Mouse (Mus musculus) forebrain, embryonic 13.5 days (tissue): ENCODE data around the gene Atp6ap1l. TPM values are rescaled to one million over a fixed set of nuclear protein-coding genes. Genes with fewer than 3 reads are reported as not detected.
"Not testable (repeated sequence)": the region's sequence is repeated elsewhere in the genome, so short reads cannot be mapped to it uniquely, and the experiment has no call there.

Source experiments
- ATAC-seq: fragments of 200-750 bp; cut with Nextera tagmentation; 2 replicates; pipeline ENCODE4 v1.8.0; 2017
- H3K27ac ChIP-seq: fragments of 300-500 bp; sonication (generic); 2 replicates; pipeline ENCODE4 v1.5.1; 2015; ENCODE audit warnings: inconsistent platforms, mild to moderate bottlenecking, moderate library complexity
- H3K27me3 ChIP-seq: fragments of 300-500 bp; sonication (generic); 2 replicates; pipeline ENCODE4 v1.6.1; 2015; ENCODE audit warnings: mild to moderate bottlenecking, inconsistent platforms
- H3K36me3 ChIP-seq: fragments of 300-500 bp; sonication (generic); 2 replicates; pipeline ENCODE4 v1.6.1; 2015; ENCODE audit warnings: mild to moderate bottlenecking, inconsistent platforms; ENCODE audit not compliant: poor library complexity, severe bottlenecking
- H3K4me1 ChIP-seq: fragments of 300-500 bp; sonication (generic); 2 replicates; pipeline ENCODE4 v1.6.1; 2015; ENCODE audit warnings: inconsistent platforms
- H3K4me2 ChIP-seq: fragments of 300-500 bp; sonication (generic); 2 replicates; pipeline ENCODE4 v1.6.1; 2015; ENCODE audit warnings: inconsistent platforms, mild to moderate bottlenecking, moderate library complexity
- H3K4me3 ChIP-seq: fragments of 300-500 bp; sonication (generic); 2 replicates; pipeline ENCODE4 v1.5.1; 2015; ENCODE audit warnings: mild to moderate bottlenecking, inconsistent platforms
- H3K9ac ChIP-seq: fragments of 300-500 bp; sonication (generic); 2 replicates; pipeline ENCODE4 v1.6.1; 2015; ENCODE audit warnings: mild to moderate bottlenecking, inconsistent platforms
- H3K9me3 ChIP-seq: fragments of 300-500 bp; sonication (generic); replicated peaks from 2 replicates; pipeline ENCODE4 v1.6.1; 2016; ENCODE audit warnings: inconsistent platforms
- WGBS: fragments of 180-500 bp; shearing (Covaris S2); methylation state at CpG from one replicate; pipeline ENCODE4 v1.1.7; 2015; 5-methylcytosine and 5-hydroxymethylcytosine counted together
- polyA plus RNA-seq: library from polyadenylated mRNA; unstranded; fragments of >200 nt; fragmentation: Nextera tagmentation; extraction: Ambion mirVana; gene quantifications from 2 replicates; pipeline ENCODE4 v1.2.1, GENCODE M21; 2015

Atp6ap1l gene
- 1.5 and 2.6 TPM in 2 replicates for polyA plus RNA-seq

DNA sequence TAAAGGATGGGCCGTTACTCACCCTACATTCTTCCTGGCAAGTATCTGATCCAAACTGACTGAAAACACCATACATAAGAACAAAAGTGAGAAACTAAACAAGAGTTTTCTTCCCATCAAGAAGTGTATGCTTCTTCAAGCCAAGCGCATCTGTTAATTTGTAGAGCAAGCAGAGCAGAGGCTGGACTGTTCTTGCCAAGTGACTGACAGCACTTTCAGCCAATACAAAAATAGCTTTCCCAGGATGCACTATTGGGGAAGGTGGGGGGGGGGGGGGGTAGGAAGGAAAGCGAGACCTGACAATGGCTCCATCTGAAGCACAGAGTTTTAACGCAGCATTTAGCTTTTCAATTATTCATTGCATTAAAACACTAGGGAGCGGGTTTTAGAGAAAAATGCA lies at the start of gene Atp6ap1l:
Gene Atp6ap1l, minus strand, starts transcription at position 180 of the 400 bp plus-strand sequence.
- no peak for ATAC-seq
- H3K4me1 ChIP-seq: no peaks in the 10 kb centered on the region
- no peaks in the 10 kb centered on the region for H3K36me3 ChIP-seq
- H3K9ac ChIP-seq: no peak within 1 kb of the TSS
- H3K4me2 ChIP-seq: no peak within 1 kb of the TSS
- H3K27ac ChIP-seq: no peak within 1 kb of the TSS
- no peak within 1 kb of the TSS for H3K4me3 ChIP-seq
- WGBS: 82% methylated on average over 5 of the region's 5 CpGs
- no peaks in the 10 kb centered on the region for H3K27me3 ChIP-seq
- no peaks in the 10 kb centered on the region for H3K9me3 ChIP-seq

DNA sequence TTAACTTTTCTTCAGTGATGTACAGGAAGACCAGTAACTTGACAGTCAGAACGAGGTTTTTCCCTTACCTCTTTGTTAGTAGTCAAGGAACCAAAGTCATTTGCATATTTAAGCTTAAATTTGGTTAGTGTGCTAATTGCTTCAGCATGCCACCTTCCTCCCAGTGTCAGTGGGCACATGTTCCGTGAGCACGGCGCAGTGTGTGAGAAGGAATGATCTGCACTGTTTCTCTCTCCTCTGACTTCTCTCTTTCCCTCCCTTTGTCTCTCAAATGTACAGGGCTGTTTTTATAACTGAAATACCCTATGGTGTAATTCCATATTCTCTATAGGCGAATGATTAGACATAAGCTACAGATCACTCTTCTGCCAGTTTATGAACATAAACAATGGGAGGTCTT lies 34.4 kb upstream of the Atp6ap1l start:
- H3K9ac ChIP-seq: no peak overlapping the region
- 77% methylated on average over 5 of the region's 5 CpGs for WGBS
- H3K4me3 ChIP-seq: no peak overlapping the region
- H3K9me3 ChIP-seq: no peaks in the 10 kb centered on the region
- no peak overlapping the region for H3K4me2 ChIP-seq
- H3K27ac ChIP-seq: no peak overlapping the region
- no peak for ATAC-seq
- H3K27me3 ChIP-seq: no peaks in the 10 kb centered on the region
- no peaks in the 10 kb centered on the region for H3K4me1 ChIP-seq
- H3K36me3 ChIP-seq: no peaks in the 10 kb centered on the region

DNA sequence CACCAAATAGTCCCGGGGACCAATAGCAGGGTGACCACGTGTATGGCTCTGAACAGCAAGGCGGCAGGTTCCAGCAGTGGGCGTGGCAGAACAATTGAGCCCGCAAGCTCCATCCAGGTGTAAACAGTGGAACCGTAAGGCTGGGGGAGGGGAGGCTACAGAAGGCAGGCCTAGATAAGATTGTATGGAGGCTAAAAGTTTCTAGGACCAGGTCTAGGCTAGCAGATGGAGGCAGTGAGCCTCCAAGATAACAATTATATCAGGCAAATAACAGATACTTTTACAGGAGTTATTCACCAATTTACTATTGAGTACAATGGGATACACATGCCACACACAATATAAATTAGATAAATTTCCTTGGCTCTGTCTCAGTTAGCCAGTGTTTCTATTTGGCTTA lies 34.0 kb upstream of the Atp6ap1l start:
- WGBS: 63% methylated on average over 6 of the region's 6 CpGs
- H3K27me3 ChIP-seq: no peaks in the 10 kb centered on the region
- H3K4me1 ChIP-seq: no peaks in the 10 kb centered on the region
- H3K4me3 ChIP-seq: no peak overlapping the region
- no peaks in the 10 kb centered on the region for H3K9me3 ChIP-seq
- H3K9ac ChIP-seq: no peak overlapping the region
- no peaks in the 10 kb centered on the region for H3K36me3 ChIP-seq
- H3K27ac ChIP-seq: no peak overlapping the region
- no peak for ATAC-seq
- no peak overlapping the region for H3K4me2 ChIP-seq

DNA sequence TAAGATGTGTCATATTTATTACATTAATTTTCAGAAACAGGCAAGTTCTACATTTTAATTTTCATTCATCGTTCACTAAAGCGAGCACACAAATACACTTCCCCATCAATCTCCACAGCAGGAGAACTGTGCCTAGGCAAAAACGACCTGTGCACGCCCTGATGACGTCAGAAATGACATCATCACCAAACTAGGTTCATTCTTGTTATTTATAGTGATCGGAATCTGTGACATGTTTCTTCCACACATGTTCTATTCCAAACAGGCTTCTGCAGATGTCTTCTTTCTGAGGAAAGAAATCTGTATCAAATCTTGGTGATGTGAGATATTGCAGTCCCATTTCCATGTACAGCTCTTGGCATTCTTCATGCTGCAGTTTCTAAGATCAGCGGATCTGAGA lies 30.7 kb upstream of the Atp6ap1l start:
- Histone ChIP-seq H3K9ac (no peak overlapping the region), H3K4me2 (no peak overlapping the region), H3K27me3 (no peaks in the 10 kb centered on the region), H3K9me3 (no peaks in the 10 kb centered on the region), H3K36me3 (no peaks in the 10 kb centered on the region), H3K4me3 (no peak overlapping the region), H3K4me1 (no peaks in the 10 kb centered on the region), H3K27ac (no peak overlapping the region)
- no peak for ATAC-seq
- 83% methylated on average over 7 of the region's 7 CpGs for WGBS

DNA sequence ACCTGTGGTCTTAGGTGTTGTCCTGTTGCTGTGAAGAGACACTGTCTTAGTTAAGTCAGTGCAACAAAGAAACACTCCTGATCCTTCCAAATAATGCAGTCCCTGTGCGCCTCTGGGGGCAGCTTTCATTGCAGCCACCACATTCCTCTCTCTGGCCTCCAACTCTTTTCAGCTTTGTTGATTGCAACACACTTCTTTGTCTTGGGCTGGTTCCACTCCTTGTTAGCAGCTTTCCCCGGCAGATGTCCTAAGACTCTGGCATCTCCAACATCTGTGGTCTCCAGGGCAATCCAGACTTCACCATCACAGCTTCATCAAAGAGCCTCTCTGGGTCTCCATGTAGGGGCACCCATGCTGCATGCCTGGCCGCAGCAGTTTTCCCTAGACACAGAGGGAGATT lies 28.1 kb upstream of the Atp6ap1l start:
- Histone ChIP-seq H3K4me3 (no peak overlapping the region), H3K36me3 (peaks cover 12% of the 10 kb centered on the region), H3K4me2 (no peak overlapping the region), H3K9ac (no peak overlapping the region), H3K27ac (no peak overlapping the region), H3K27me3 (no peaks in the 10 kb centered on the region), H3K4me1 (no peaks in the 10 kb centered on the region), H3K9me3 (no peaks in the 10 kb centered on the region)
- WGBS: 42% methylated on average over 3 of the region's 3 CpGs
- ATAC-seq: no peak

DNA sequence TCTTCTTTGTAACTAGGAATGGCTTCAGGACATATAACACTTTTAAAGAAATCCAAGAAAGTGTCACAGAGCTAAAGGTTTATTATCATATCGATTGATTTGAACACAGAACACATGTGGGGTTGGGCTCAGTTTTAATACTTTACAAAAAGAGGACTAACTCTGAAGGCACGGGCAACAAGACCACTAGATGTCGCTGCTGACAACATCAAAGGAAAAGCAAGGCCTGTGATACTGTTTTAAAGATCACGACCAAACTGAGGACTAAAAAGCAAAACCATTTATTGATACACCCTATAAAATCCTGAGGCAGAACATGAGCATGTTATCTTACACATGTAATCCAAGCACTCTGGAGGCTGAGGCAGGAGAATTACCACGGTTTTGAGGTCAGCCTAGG lies 24.7 kb upstream of the Atp6ap1l start:
- Histone ChIP-seq H3K9me3 (no peaks in the 10 kb centered on the region), H3K4me2 (no peak overlapping the region), H3K27me3 (no peaks in the 10 kb centered on the region), H3K4me3 (no peak overlapping the region), H3K27ac (no peak overlapping the region), H3K4me1 (0 out of 2 replicates have a peak, but pooled peaks cover 3% of the 10 kb centered on the region), H3K36me3 (peaks cover 42% of the 10 kb centered on the region), H3K9ac (no peak overlapping the region)
- WGBS: 23% methylated on average over 5 of the region's 5 CpGs
- ATAC-seq: peak; percentile 55

DNA sequence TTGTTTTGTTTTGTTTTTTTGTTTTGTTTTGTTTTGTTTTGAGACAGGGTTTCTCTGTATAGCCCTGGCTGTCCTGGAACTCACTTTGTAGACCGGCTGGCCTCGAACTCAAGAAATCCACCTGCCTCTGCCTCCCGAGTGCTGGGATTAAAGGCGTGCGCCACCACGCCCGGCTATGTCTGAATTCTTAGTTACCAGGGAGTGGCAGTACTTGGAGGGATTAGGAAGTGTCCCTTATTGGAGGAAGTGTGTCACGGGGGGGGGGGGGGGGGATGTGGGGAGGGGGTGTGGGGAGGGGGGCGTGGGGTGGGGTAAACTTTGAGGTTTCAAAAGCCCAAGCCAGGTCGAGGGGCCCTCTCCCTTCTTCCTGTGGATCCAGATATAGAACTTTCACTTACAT lies 23.1 kb upstream of the Atp6ap1l start:
- H3K36me3 ChIP-seq: peaks cover 45% of the 10 kb centered on the region
- 92% methylated on average over 9 of the region's 10 CpGs for WGBS
- not testable (repeated sequence) for H3K9ac ChIP-seq, H3K27ac ChIP-seq, H3K4me3 ChIP-seq, ATAC-seq, H3K27me3 ChIP-seq, H3K4me2 ChIP-seq, H3K9me3 ChIP-seq
- peaks cover 12% of the 10 kb centered on the region for H3K4me1 ChIP-seq

DNA sequence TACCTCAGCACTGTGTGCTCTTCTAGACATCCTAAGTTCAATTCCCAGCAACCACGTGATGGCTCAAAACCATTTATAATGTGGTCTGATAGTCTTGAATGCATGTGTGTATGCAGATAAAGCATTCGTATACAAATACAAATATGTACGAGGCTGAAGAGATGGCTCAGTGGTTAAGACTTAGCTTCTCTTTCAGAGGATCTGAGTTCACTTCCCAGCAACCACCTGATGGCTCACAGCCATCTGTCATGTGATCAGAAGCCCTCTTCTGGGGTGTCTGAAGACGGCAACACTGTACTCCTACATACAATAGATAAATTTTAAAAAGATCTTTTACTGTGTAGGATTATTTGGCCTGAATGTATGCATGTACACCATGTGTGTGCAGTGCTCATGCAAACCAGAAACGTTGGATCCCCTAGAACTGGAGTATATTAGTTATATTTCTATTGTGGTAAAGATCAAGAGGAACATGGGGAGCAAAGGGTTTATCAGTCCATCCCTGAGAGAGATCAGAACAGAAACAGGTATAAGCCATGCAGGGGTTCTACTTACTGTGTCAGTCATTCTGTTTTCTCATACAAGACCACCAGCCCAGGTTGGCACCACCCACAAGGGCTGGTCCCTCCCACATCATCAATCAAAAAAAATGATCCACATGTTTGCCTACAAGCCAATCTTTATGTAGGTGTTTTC lies 21.9 kb upstream of the Atp6ap1l start:
- Histone ChIP-seq H3K4me2 (no peak overlapping the region), H3K27ac (no peak overlapping the region), H3K4me3 (no peak overlapping the region), H3K4me1 (peaks cover 12% of the 10 kb centered on the region), H3K9me3 (no peaks in the 10 kb centered on the region), H3K36me3 (peaks cover 45% of the 10 kb centered on the region), H3K9ac (no peak overlapping the region), H3K27me3 (no peaks in the 10 kb centered on the region)
- no peak for ATAC-seq
- WGBS: 75% methylated on average over 5 of the region's 5 CpGs

DNA sequence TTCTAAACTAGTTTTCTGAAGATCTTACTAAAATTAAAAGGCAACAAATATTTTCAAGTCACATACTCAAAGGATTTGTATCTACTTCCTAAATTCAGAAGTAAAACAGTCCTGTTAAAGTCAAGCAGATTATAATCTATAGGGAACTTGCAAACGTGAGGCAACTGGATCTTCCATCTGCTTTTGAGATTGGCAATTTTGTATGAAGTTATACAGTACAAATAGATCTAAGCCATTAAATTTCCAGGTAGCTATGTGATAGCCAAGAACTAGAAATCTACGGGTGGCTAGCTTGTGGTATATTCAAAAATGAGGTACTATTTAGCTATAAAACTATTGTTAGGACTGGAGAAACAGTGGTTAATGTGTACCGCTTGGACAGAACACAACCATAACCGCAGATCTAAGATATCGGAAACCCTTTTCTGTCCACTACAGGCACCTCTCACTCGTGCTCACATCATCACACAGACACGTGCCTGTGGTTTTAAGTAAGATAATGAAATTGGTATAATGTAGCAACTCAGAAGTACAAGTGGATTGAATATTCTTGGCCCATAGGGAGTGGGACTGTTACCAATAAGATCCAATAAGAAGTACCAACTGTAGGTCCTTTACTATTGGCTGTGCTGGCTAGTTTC lies 21.1 kb upstream of the Atp6ap1l start:
- no peak overlapping the region for H3K4me2 ChIP-seq
- no peaks in the 10 kb centered on the region for H3K27me3 ChIP-seq
- H3K9me3 ChIP-seq: no peaks in the 10 kb centered on the region
- H3K9ac ChIP-seq: no peak overlapping the region
- peaks cover 12% of the 10 kb centered on the region for H3K4me1 ChIP-seq
- WGBS: 83% methylated on average over 7 of the region's 7 CpGs
- H3K4me3 ChIP-seq: no peak overlapping the region
- no peak for ATAC-seq
- no peak overlapping the region for H3K27ac ChIP-seq
- peaks cover 45% of the 10 kb centered on the region for H3K36me3 ChIP-seq

DNA sequence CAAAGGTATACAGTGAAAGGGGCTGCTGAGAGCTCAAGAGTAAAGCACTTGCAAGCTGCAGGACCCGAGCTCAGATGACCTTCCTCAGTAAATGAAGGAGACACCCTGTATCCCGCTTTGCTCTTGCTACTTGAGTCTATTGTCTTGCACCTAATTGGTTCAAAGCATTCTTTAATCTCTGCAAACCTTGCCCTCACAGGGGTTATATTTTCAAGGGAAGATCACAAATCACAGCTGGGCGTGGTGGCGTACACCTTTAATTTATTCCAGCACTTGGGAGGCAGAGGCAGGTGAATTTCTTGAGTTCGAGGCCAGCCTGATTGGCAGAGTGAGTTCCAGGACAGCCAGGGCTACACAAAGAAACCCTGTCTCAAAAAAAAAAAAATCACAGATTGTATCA lies 20.0 kb upstream of the Atp6ap1l start:
- ATAC-seq: no peak
- 89% methylated on average over 5 of the region's 5 CpGs for WGBS
- no peaks in the 10 kb centered on the region for H3K9me3 ChIP-seq

DNA sequence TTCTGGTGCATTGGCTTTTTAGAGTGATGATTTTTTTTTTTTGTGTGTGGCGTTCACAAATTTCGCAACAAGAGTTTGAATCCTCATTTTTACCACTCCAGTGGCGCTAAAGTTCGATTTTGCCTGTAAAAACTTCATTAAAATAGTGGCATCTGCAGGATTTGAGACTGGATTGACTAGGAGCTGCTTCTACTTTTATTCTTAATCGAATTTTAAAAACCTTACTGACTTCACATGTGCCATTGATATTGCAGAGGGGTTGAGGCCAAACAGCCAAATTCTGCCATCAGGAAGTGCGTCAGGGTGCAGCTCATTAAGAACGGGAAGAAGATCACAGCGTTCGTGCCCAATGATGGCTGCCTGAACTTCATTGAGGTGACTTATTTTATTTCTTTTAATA lies 18.9 kb upstream of the Atp6ap1l start:
- no peak for ATAC-seq

More for the DNA sequence above, 20.0 kb upstream of the Atp6ap1l start:
- no peak overlapping the region for H3K4me3 ChIP-seq
- peaks cover 12% of the 10 kb centered on the region for H3K4me1 ChIP-seq
- H3K27me3 ChIP-seq: no peaks in the 10 kb centered on the region
- no peak overlapping the region for H3K4me2 ChIP-seq
- H3K9ac ChIP-seq: no peak overlapping the region
- H3K36me3 ChIP-seq: peaks cover 45% of the 10 kb centered on the region
- H3K27ac ChIP-seq: no peak overlapping the region

DNA sequence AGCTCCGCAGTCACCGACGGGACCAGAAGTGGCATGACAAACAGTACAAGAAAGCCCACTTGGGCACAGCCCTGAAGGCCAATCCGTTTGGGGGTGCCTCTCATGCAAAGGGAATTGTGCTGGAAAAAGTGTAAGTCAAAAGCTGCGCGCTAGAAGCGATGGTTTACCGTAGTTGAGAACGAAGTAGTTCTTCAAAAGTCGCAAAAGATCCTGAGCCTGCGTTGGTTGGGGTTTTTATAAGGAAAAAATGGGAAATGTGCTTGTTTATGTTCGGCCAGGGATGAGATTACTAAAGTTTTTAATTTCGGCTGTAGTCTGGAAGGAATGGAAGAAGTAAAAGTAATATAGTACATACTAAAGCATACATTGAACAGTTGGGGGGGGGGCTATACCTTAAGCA lies 18.5 kb upstream of the Atp6ap1l start:
- not testable (repeated sequence) for H3K27ac ChIP-seq
- H3K4me1 ChIP-seq: peaks cover 12% of the 10 kb centered on the region

More for the DNA sequence above, 18.9 kb upstream of the Atp6ap1l start:
- Histone ChIP-seq H3K27ac (no peak overlapping the region), H3K27me3 (no peaks in the 10 kb centered on the region), H3K4me1 (peaks cover 12% of the 10 kb centered on the region), H3K4me3 (peak overlapping the region; percentile 89), H3K36me3 (peaks cover 39% of the 10 kb centered on the region), H3K9ac (peak overlapping the region; percentile 95), H3K9me3 (no peaks in the 10 kb centered on the region), H3K4me2 (peak overlapping the region; percentile 63)
- WGBS: 53% methylated on average over 9 of the region's 9 CpGs

More for the DNA sequence above, 18.5 kb upstream of the Atp6ap1l start:
- not testable (repeated sequence) for ATAC-seq, H3K9me3 ChIP-seq, H3K27me3 ChIP-seq
- H3K9ac ChIP-seq: peak overlapping the region; percentile 95
- 2% methylated on average over 13 of the region's 13 CpGs for WGBS
- H3K4me3 ChIP-seq: peak overlapping the region; percentile 89
- H3K4me2 ChIP-seq: peak overlapping the region; percentile 63
- peaks cover 35% of the 10 kb centered on the region for H3K36me3 ChIP-seq
